Mouse (Mus musculus) cerebellum, adult 2 months (tissue): ENCODE measurements around the gene Dll3.

Experiments used
- CTCF ChIP-seq: fragments of 200-500 bp; IDR thresholded peaks from 2 replicates; pipeline ENCODE4 v1.5.1; 2011; ENCODE audit warnings: low read depth, mild to moderate bottlenecking, control low read depth, low read length, moderate library complexity, borderline replicate concordance; ENCODE audit not compliant: insufficient read depth
- POLR2A ChIP-seq: fragments of 200-500 bp; IDR thresholded peaks from 2 replicates; pipeline ENCODE4 v1.6.1; 2011; ENCODE audit warnings: low read length, control low read depth, borderline replicate concordance; ENCODE audit not compliant: insufficient read depth

DNA sequence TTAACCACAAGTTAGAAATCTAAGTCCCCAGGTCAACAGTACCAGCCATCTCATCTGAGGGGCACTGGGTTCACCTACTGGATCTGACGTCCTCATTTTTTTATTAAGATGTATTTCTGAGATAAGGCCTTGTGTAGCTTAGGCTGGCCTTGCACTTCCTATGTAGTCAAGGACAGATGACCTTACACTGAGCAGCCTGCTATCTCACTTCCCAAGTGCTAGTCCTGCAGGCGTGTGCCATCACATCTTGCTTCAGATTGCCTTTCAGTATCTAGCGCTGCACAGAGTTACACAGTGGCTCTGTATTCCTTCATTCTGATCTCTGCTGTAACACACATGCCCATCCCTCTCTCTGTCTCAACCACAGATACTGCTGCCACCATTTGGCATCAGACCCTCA is 16.0 kb upstream of the Dll3 start:
- TF ChIP-seq CTCF, result no peak
- TF ChIP-seq POLR2A, result no peak
